Mouse (Mus musculus) cortical plate, adult 2 months (tissue): Measurements from ENCODE around the gene Lag3.

Experiments used
- CTCF ChIP-seq: fragments of 200-500 bp; IDR thresholded peaks from 2 replicates; pipeline ENCODE4 v1.5.1; 2011; ENCODE audit warnings: mild to moderate bottlenecking, control low read depth, low read length; ENCODE audit not compliant: insufficient read depth; ENCODE audit errors: extremely low read depth
- POLR2A ChIP-seq: fragments of 200-500 bp; IDR thresholded peaks from 2 replicates; pipeline ENCODE4 v1.6.1; 2011; ENCODE audit warnings: mild to moderate bottlenecking, low read length, control low read depth; ENCODE audit not compliant: insufficient read depth; ENCODE audit errors: extremely low read depth

- TF ChIP-seq CTCF (no peak), POLR2A (no peak)
These were observed 48.3 kb downstream of the Lag3 start for GRCm38 (mm10) chr6:124863125-124863657.
